Mouse (Mus musculus): ENCODE data around the gene Cdca4.
"Not testable (repeated sequence)": the region's sequence is repeated elsewhere in the genome, so short reads cannot be mapped to it uniquely, and the experiment has no call there.

Cdca4 gene

GRCm38 (mm10) chr12:112857021-112857925 is 28.1 kb upstream of the Cdca4 start:
- no peak for DNase-seq (ENCODE audit: low read depth, low spot score)

- no peak for DNase-seq (ENCODE audit: low read depth, low spot score)
These were observed 27.1 kb upstream of the Cdca4 start for GRCm38 (mm10) chr12:112856338-112856737.

- no peak for DNase-seq (ENCODE audit: low read depth, low spot score)
These were observed 25.5 kb upstream of the Cdca4 start for GRCm38 (mm10) chr12:112854610-112855333.

- no peak for DNase-seq (ENCODE audit: low read depth, low spot score)
These were observed 24.0 kb upstream of the Cdca4 start for GRCm38 (mm10) chr12:112853050-112853729.

GRCm38 (mm10) chr12:112851116-112851515 is 21.9 kb upstream of the Cdca4 start:
- peak; percentile 56 for DNase-seq (ENCODE audit: low read depth, low spot score)

GRCm38 (mm10) chr12:112850344-112850743 is 21.1 kb upstream of the Cdca4 start:
- no peak for DNase-seq (ENCODE audit: low read depth, low spot score)

- peak; percentile 48 for DNase-seq (ENCODE audit: low read depth, low spot score)
These were observed 20.2 kb upstream of the Cdca4 start for GRCm38 (mm10) chr12:112849235-112850022.

- no peak for DNase-seq (ENCODE audit: low read depth, low spot score)
These were observed 18.7 kb upstream of the Cdca4 start for GRCm38 (mm10) chr12:112847880-112848279.

- peak; percentile 76 for DNase-seq (ENCODE audit: low read depth, low spot score)
These were observed 14.6 kb upstream of the Cdca4 start for GRCm38 (mm10) chr12:112843803-112844202.

GRCm38 (mm10) chr12:112842128-112842527 is 12.9 kb upstream of the Cdca4 start:
- not testable (repeated sequence) for DNase-seq (ENCODE audit: low read depth, low spot score)

- DNase-seq (ENCODE audit: low read depth, low spot score) = peak; percentile 66
These were observed 12.2 kb upstream of the Cdca4 start for GRCm38 (mm10) chr12:112841338-112841892.

GRCm38 (mm10) chr12:112840209-112841086 is 11.2 kb upstream of the Cdca4 start:
- DNase-seq (ENCODE audit: low read depth, low spot score) = peak; percentile 27

GRCm38 (mm10) chr12:112835046-112835445 is 5.8 kb upstream of the Cdca4 start:
- DNase-seq (ENCODE audit: low read depth, low spot score) = no peak

- no peak for DNase-seq (ENCODE audit: low read depth, low spot score)
These were observed 4.3 kb upstream of the Cdca4 start for GRCm38 (mm10) chr12:112833527-112833926.

GRCm38 (mm10) chr12:112832411-112832810 is 3.2 kb upstream of the Cdca4 start:
- DNase-seq (ENCODE audit: low read depth, low spot score) = peak; percentile 90

GRCm38 (mm10) chr12:112830570-112830969 is 1.3 kb upstream of the Cdca4 start:
- no peak for DNase-seq (ENCODE audit: low read depth, low spot score)

GRCm38 (mm10) chr12:112830141-112830540 is 918 bp upstream of the Cdca4 start:
- DNase-seq (ENCODE audit: low read depth, low spot score) = no peak

- no peak for DNase-seq (ENCODE audit: low read depth, low spot score)
These were observed 551 bp downstream of the Cdca4 start for GRCm38 (mm10) chr12:112828501-112829243.

- DNase-seq (ENCODE audit: low read depth, low spot score) = no peak
These were observed 3.3 kb downstream of the Cdca4 start for GRCm38 (mm10) chr12:112825901-112826300.

All from R1 (cell line).